Mouse (Mus musculus): ENCODE data around the gene Acad8. TPM values are rescaled to one million over a fixed set of nuclear protein-coding genes. Genes with fewer than 3 reads are reported as not detected.

The Acad8 gene
- total and polyA plus RNA-seq, 3 experiments, result 13.7 to 24.7 (median 21.7) TPM

- DNase-seq (ENCODE audit: extremely low read depth), result no peak
- in situ Hi-C loops (cut with MboI; ENCODE audit: low pct_ligation_motif_present, low pct_unique_long_range_greater_than_20kb, low sequenced_read_pairs) (no loop called here), dilution Hi-C loops (cut with MboI; ENCODE audit: extremely low pct_ligation_motif_present, extremely low pct_unique_long_range_greater_than_20kb, low sequenced_read_pairs) (no loop called here)
- H3K79me2 ChIP-seq (replicated peaks; ENCODE audit: control insufficient read depth, extremely low read depth, insufficient read depth, poor library complexity, severe bottlenecking), result no peaks in the 10 kb centered on the region
- H3K4me1 ChIP-seq (ENCODE audit: control insufficient read depth in 1 of 2, insufficient read depth in 2 of 2), result no peaks in the 10 kb centered on the region
- H3K9me3 ChIP-seq (replicated peaks; ENCODE audit: low read length), result no peaks in the 10 kb centered on the region
- no peaks in the 10 kb centered on the region for H3K36me3 ChIP-seq (replicated peaks in 1 of 2; ENCODE audit: control insufficient read depth in 1 of 2, insufficient read depth in 1 of 2, low read length in 1 of 2)
- H3K9ac ChIP-seq (ENCODE audit: insufficient read depth, low read depth), result no peak overlapping the region
- TF ChIP-seq NRF1 (IDR thresholded peaks at IDR 0.05; ENCODE audit: low read depth, low read length) (no peak), KAT2A (IDR thresholded peaks at IDR 0.05; ENCODE audit: insufficient replicate concordance, low read length) (no peak), TCF12 (IDR thresholded peaks at IDR 0.05; ENCODE audit: low read depth, low read length) (no peak), MAZ (IDR thresholded peaks at IDR 0.05; ENCODE audit: low read depth, low read length) (no peak), ZNF384 (IDR thresholded peaks at IDR 0.05; ENCODE audit: low read depth, low read length) (no peak), RAD21 (IDR thresholded peaks at IDR 0.05; ENCODE audit: low read depth, low read length) (no peak), TBP (conservative IDR thresholded peaks at IDR 0.05; ENCODE audit: low read depth, low read length) (no peak), BHLHE40 (IDR thresholded peaks at IDR 0.05; ENCODE audit: low read depth, low read length) (no peak), E2F4 (IDR thresholded peaks at IDR 0.05; ENCODE audit: insufficient replicate concordance, low read depth, low read length) (no peak), UBTF (IDR thresholded peaks at IDR 0.05; ENCODE audit: low read depth, low read length) (no peak), ZC3H11A (IDR thresholded peaks at IDR 0.05; ENCODE audit: low read depth, low read length) (no peak), SIN3A (IDR thresholded peaks at IDR 0.05; ENCODE audit: low read length) (no peak), USF1 (IDR thresholded peaks at IDR 0.05; ENCODE audit: low read depth, low read length) (no peak), ZKSCAN1 (IDR thresholded peaks at IDR 0.05; ENCODE audit: borderline replicate concordance, low read depth, low read length) (no peak), USF2 (conservative IDR thresholded peaks at IDR 0.05; ENCODE audit: low read depth, low read length) (no peak), MXI1 (IDR thresholded peaks at IDR 0.05; ENCODE audit: low read depth, low read length) (no peak), ELF1 (IDR thresholded peaks at IDR 0.05; ENCODE audit: low read depth, low read length) (no peak), ETS1 (conservative IDR thresholded peaks at IDR 0.05; ENCODE audit: low read depth, low read length) (no peak), EP300 (IDR thresholded peaks at IDR 0.05; ENCODE audit: low read length) (no peak)
- H3K27me3 ChIP-seq (replicated peaks), result no peaks in the 10 kb centered on the region
- no peak overlapping the region for H3K4me3 ChIP-seq (replicated peaks in 1 of 3; ENCODE audit: low read depth in 2 of 3, low read length in 2 of 3, poor library complexity in 1 of 3)
- no peak overlapping the region for H3K4me2 ChIP-seq (ENCODE audit: insufficient read depth, low read depth, poor library complexity, severe bottlenecking)
- H3K27ac ChIP-seq (ENCODE audit: insufficient read depth, low read depth), result no peak overlapping the region
These were observed 51.6 kb downstream of the Acad8 start for GRCm38 (mm10) chr9:26947790-26948189.

DNA sequence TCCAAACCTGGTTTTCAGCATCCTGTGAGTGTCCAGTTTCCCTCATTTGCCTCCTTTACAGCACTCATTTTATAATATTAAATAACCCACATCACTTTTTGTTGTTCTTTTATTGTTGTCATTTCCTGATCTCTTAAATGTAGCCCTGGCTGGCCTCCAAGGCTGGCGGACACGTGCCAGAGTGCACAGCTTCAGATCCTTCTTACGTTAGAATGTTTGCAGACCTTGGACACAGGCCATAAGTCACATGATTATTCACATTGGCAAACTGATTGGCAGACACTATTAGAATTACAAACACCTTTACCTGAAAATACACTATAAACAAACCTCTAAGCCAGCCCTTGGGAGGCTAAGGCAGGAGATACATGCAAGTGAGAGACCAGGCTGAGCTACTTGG is 75.2 kb downstream of the Acad8 start:
- no peak overlapping the region for H3K9ac ChIP-seq (ENCODE audit: insufficient read depth, low read depth)
- H3K4me1 ChIP-seq (ENCODE audit: control insufficient read depth in 1 of 2, insufficient read depth in 2 of 2), result no peaks in the 10 kb centered on the region
- H3K4me2 ChIP-seq (ENCODE audit: insufficient read depth, low read depth, poor library complexity, severe bottlenecking), result no peak overlapping the region
- H3K27ac ChIP-seq (ENCODE audit: insufficient read depth, low read depth), result no peak overlapping the region
- H3K79me2 ChIP-seq (replicated peaks; ENCODE audit: control insufficient read depth, extremely low read depth, insufficient read depth, poor library complexity, severe bottlenecking), result no peaks in the 10 kb centered on the region
- TF ChIP-seq SIN3A (IDR thresholded peaks at IDR 0.05; ENCODE audit: low read length), result no peak
- TF ChIP-seq MAFK (IDR thresholded peaks at IDR 0.05; ENCODE audit: insufficient replicate concordance, low read length), result no peak
- no peak for TF ChIP-seq GABPA (IDR thresholded peaks at IDR 0.05; ENCODE audit: insufficient replicate concordance, low read depth, low read length)
- TF ChIP-seq MAZ (IDR thresholded peaks at IDR 0.05; ENCODE audit: low read depth, low read length), result no peak
- no peak for TF ChIP-seq RCOR1 (conservative IDR thresholded peaks at IDR 0.05; ENCODE audit: low read depth, low read length)
- no peak for TF ChIP-seq USF1 (IDR thresholded peaks at IDR 0.05; ENCODE audit: low read depth, low read length)
- TF ChIP-seq CHD2 (IDR thresholded peaks at IDR 0.05; ENCODE audit: low read length), result no peak
- TF ChIP-seq BHLHE40 (IDR thresholded peaks at IDR 0.05; ENCODE audit: low read depth, low read length), result no peak
- TF ChIP-seq KAT2A (IDR thresholded peaks at IDR 0.05; ENCODE audit: insufficient replicate concordance, low read length), result no peak
- no peak for TF ChIP-seq ELF1 (IDR thresholded peaks at IDR 0.05; ENCODE audit: low read depth, low read length)
- TF ChIP-seq MYC (IDR thresholded peaks at IDR 0.05; ENCODE audit: low read depth, low read length), result no peak
- no peak for TF ChIP-seq ZMIZ1 (IDR thresholded peaks at IDR 0.05; ENCODE audit: low read depth, low read length)
- no peak for TF ChIP-seq PAX5 (IDR thresholded peaks at IDR 0.05; ENCODE audit: low read length)
- TF ChIP-seq MXI1 (IDR thresholded peaks at IDR 0.05; ENCODE audit: low read depth, low read length), result no peak
- no peak for TF ChIP-seq E2F4 (IDR thresholded peaks at IDR 0.05; ENCODE audit: insufficient replicate concordance, low read depth, low read length)
- TF ChIP-seq HCFC1 (IDR thresholded peaks at IDR 0.05; ENCODE audit: low read depth, low read length), result no peak
- no peak for TF ChIP-seq EP300 (IDR thresholded peaks at IDR 0.05; ENCODE audit: low read length)
- no peak for TF ChIP-seq JUN (IDR thresholded peaks at IDR 0.05; ENCODE audit: insufficient read depth, low read depth, low read length)
- TF ChIP-seq POLR2AphosphoS2 (IDR thresholded peaks at IDR 0.05; ENCODE audit: low read depth, low read length), result no peak
- H3K9me3 ChIP-seq (replicated peaks; ENCODE audit: low read length), result no peaks in the 10 kb centered on the region
- no peaks in the 10 kb centered on the region for H3K27me3 ChIP-seq (replicated peaks)
- H3K4me3 ChIP-seq (replicated peaks in 1 of 3; ENCODE audit: low read depth in 2 of 3, low read length in 2 of 3, poor library complexity in 1 of 3), result no peak overlapping the region
- dilution Hi-C loops (cut with MboI; ENCODE audit: extremely low pct_ligation_motif_present, extremely low pct_unique_long_range_greater_than_20kb, low sequenced_read_pairs), result no loop called here
- no peak for DNase-seq (ENCODE audit: extremely low read depth)
- H3K36me3 ChIP-seq (replicated peaks in 1 of 2; ENCODE audit: control insufficient read depth in 1 of 2, insufficient read depth in 1 of 2, low read length in 1 of 2), result no peaks in the 10 kb centered on the region
- in situ Hi-C loops (cut with MboI; ENCODE audit: low pct_ligation_motif_present, low pct_unique_long_range_greater_than_20kb, low sequenced_read_pairs), result no loop called here
